18 mouse cellular contexts compared by ENCODE assay signal in genomic region chr11:58927053-58927452, GRCm38 (mm10). TPM values are rescaled to one million over a fixed set of nuclear protein-coding genes. Genes with fewer than 3 reads are reported as not detected.
"Had no signal": no experiment of that assay in that cellular context is flagged by ENCODE, and none has a peak within 500 bp of the region (broad histone marks: within the 10 kb centered on the region; RNA-seq: fewer than 3 reads in every experiment).

No protein-coding gene starts in this region.

- H3K9me3 ChIP-seq: midbrain, embryonic 10.5 days; midbrain, embryonic 12.5 days; neural tube, embryonic 13.5 days; neural tube, embryonic 15.5 days had no signal

- H3K9ac ChIP-seq: midbrain, embryonic 12.5 days; neural tube, embryonic 15.5 days had no signal

- DNase-seq: lung, embryonic 14.5 days; lung, postnatal 4 days; midbrain, embryonic 14.5 days; retina, postnatal 1 day; right cerebral cortex, adult 18-20 months; right cerebral cortex, postnatal 25 days; right cerebral cortex, postnatal 4 days; spleen, adult 18-20 months; thymus, postnatal 36 days had no signal

- H3K27ac ChIP-seq: midbrain, embryonic 12.5 days had no signal

- ATAC-seq: midbrain, embryonic 16.5 days had no signal

- H3K4me3 ChIP-seq: midbrain, embryonic 12.5 days had no signal

- H3K27me3 ChIP-seq: midbrain, embryonic 12.5 days; neural tube, embryonic 13.5 days; neural tube, embryonic 15.5 days had no signal

RNA-seq across cellular contexts. Expression of gene Btnl10, which starts 9.3 kb away (rescaled TPM):
- polyA plus RNA-seq: lung, embryonic 14.5 days; midbrain, embryonic 10.5 days; midbrain, embryonic 12.5 days; midbrain, embryonic 16.5 days; myocyte; neural tube, embryonic 11.5 days; neural tube, embryonic 13.5 days; small intestine, adult 2 months; stomach, embryonic 14.5 days had no signal
